Mouse (Mus musculus) liver, adult 2 months (tissue): ENCODE measurements around the gene Gm10230. TPM values are rescaled to one million over a fixed set of nuclear protein-coding genes. Genes with fewer than 3 reads are reported as not detected.
"Not testable (repeated sequence)": the region's sequence is repeated elsewhere in the genome, so short reads cannot be mapped to it uniquely, and the experiment has no call there.

ENCODE experiments used
- DNase-seq: peaks from one replicate; pipeline ENCODE4 v3.0.0-alpha.2; 2011; ENCODE audit warnings: low read depth, low spot score; ENCODE audit errors: extremely low read depth
- H3K27ac ChIP-seq: fragments of 200-500 bp; replicated peaks from 2 replicates; pipeline ENCODE4 v1.5.1; 2012; ENCODE audit warnings: low read depth, mild to moderate bottlenecking, control low read depth, inconsistent platforms, low read length; ENCODE audit not compliant: insufficient read depth
- H3K27me3 ChIP-seq: fragments of 200-500 bp; 2 replicates; pipeline ENCODE4 v1.6.1; 2012; ENCODE audit warnings: mild to moderate bottlenecking, moderate library complexity, low read length, inconsistent platforms; ENCODE audit not compliant: control insufficient read depth, insufficient read depth
- H3K36me3 ChIP-seq: fragments of 200-500 bp; 2 replicates; pipeline ENCODE4 v1.6.1; 2012; ENCODE audit warnings: low read length, inconsistent platforms; ENCODE audit not compliant: control insufficient read depth, insufficient read depth
- H3K4me1 ChIP-seq: fragments of 200-500 bp; 2 replicates; pipeline ENCODE4 v1.6.1; 2011; ENCODE audit warnings: low read length; ENCODE audit not compliant: control insufficient read depth, insufficient read depth
- H3K4me3 ChIP-seq: fragments of 200-500 bp; 2 replicates; pipeline ENCODE4 v1.5.1; 2011; ENCODE audit warnings: low read depth, mild to moderate bottlenecking, control low read depth, low read length, moderate library complexity; ENCODE audit not compliant: insufficient read depth
- H3K79me2 ChIP-seq: fragments of 200-500 bp; 2 replicates; pipeline ENCODE4 v1.6.1; 2012; ENCODE audit warnings: inconsistent platforms, mild to moderate bottlenecking, low read length, moderate library complexity; ENCODE audit not compliant: control insufficient read depth, insufficient read depth
- H3K9ac ChIP-seq: fragments of 200-500 bp; 2 replicates; pipeline ENCODE4 v1.6.1; 2012; ENCODE audit warnings: low read depth, mild to moderate bottlenecking, control low read depth, inconsistent platforms, low read length
- WGBS: fragments of 180-500 bp; shearing (Covaris S2); methylation state at CpG from one replicate; pipeline ENCODE4 v1.1.7; 2018; 5-methylcytosine and 5-hydroxymethylcytosine counted together
- polyA plus RNA-seq: library from polyadenylated mRNA; depleted of rRNA; stranded (reverse); fragments of >200 nt; gene quantifications from 2 replicates; pipeline ENCODE4 v1.2.3, GENCODE M21; 2012; rRNA removed
- total RNA-seq: library from RNA; depleted of rRNA; stranded (reverse); fragments of >200 nt; gene quantifications from 2 replicates; pipeline ENCODE4 v1.2.3, GENCODE M21; 2014; rRNA removed

The Gm10230 gene
- total RNA-seq (not detected in 2 replicates), polyA plus RNA-seq (not detected in 2 replicates)

DNA sequence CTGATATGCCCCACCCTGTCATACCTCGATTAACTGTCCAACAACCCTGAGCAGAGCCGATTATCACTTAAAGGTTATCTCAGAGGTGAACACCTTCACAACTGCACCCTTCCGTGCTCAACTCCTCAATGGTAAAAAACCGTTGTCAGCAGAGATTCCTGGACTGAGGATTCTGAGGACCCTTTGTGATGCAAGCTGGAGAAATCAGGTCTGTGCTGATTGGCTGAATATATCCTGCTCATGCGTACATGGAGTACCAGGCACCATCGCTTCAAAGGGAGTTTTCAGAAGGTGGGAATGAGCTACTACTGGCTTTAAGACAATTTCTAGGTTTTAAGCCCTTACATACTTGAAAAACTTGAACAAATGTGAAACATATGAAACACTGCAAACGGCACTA is at the start of gene Gm10230:
TSS of gene Gm10230 (minus strand) at position 101 of the 400 bp plus-strand sequence.
- H3K4me1 ChIP-seq, H3K36me3 ChIP-seq, H3K9ac ChIP-seq, H3K27ac ChIP-seq, H3K79me2 ChIP-seq, H3K4me3 ChIP-seq, H3K27me3 ChIP-seq, DNase-seq: not testable (repeated sequence)
- no CpG with 5 or more reads among the region's 7 CpGs for WGBS
